Mouse (Mus musculus): ENCODE measurements around the gene Ass1.

Ass1 gene

GRCm38 (mm10) chr2:31524641-31525040 is 54.6 kb downstream of the Ass1 start:
- TF ChIP-seq GATA4 (IDR thresholded peaks at IDR 0.05; ENCODE audit: insufficient replicate concordance, low read length): no peak

- TF ChIP-seq GATA4 (IDR thresholded peaks at IDR 0.05; ENCODE audit: insufficient replicate concordance, low read length): no peak
These were observed 55.8 kb downstream of the Ass1 start for GRCm38 (mm10) chr2:31525778-31526177.

- no peak for TF ChIP-seq GATA4 (IDR thresholded peaks at IDR 0.05; ENCODE audit: insufficient replicate concordance, low read length)
These were observed 60.2 kb downstream of the Ass1 start for GRCm38 (mm10) chr2:31530201-31530600.

- TF ChIP-seq GATA4 (IDR thresholded peaks at IDR 0.05; ENCODE audit: insufficient replicate concordance, low read length): no peak
These were observed 67.0 kb downstream of the Ass1 start for GRCm38 (mm10) chr2:31537054-31537453.

- no peak for TF ChIP-seq GATA4 (IDR thresholded peaks at IDR 0.05; ENCODE audit: insufficient replicate concordance, low read length)
These were observed 68.7 kb downstream of the Ass1 start for GRCm38 (mm10) chr2:31538745-31539144.

- no peak for TF ChIP-seq GATA4 (IDR thresholded peaks at IDR 0.05; ENCODE audit: insufficient replicate concordance, low read length)
These were observed 71.6 kb downstream of the Ass1 start for GRCm38 (mm10) chr2:31541581-31541980.

GRCm38 (mm10) chr2:31547726-31548125 is 77.7 kb downstream of the Ass1 start:
- TF ChIP-seq GATA4 (IDR thresholded peaks at IDR 0.05; ENCODE audit: insufficient replicate concordance, low read length): no peak

GRCm38 (mm10) chr2:31550503-31550902 is 80.5 kb downstream of the Ass1 start:
- no peak for TF ChIP-seq GATA4 (IDR thresholded peaks at IDR 0.05; ENCODE audit: insufficient replicate concordance, low read length)

- TF ChIP-seq GATA4 (IDR thresholded peaks at IDR 0.05; ENCODE audit: insufficient replicate concordance, low read length): no peak
These were observed 82.0 kb downstream of the Ass1 start for GRCm38 (mm10) chr2:31551971-31552370.

GRCm38 (mm10) chr2:31554619-31555018 is 84.6 kb downstream of the Ass1 start:
- TF ChIP-seq GATA4 (IDR thresholded peaks at IDR 0.05; ENCODE audit: insufficient replicate concordance, low read length): no peak

Measured in liver, adult (tissue).